Mouse (Mus musculus): ENCODE data around the gene Rtn1.

- TF ChIP-seq CTCF (IDR thresholded peaks at IDR 0.05; ENCODE audit: extremely low read depth, insufficient read depth, insufficient read length, insufficient replicate concordance) (no peak), POLR2A (IDR thresholded peaks at IDR 0.05; ENCODE audit: low read depth, low read length) (no peak)
Measured at GRCm38 (mm10) chr12:72331912-72332487, 76.9 kb downstream of the Rtn1 start.

Measured in spleen, adult 2 months (tissue).